Mouse (Mus musculus) right cerebral cortex, postnatal 10 days (tissue): ENCODE measurements at regions not wholly inside any gene's neighbourhood (a gene's known extent, or its start where the extent isn't known, plus 50 kb on each side); places are given as distances from the start of the nearest gene placed in this dataset.

Source experiments
- DNase-seq, 2 experiments: peaks; one replicate each; pipeline ENCODE4 v3.0.0; 2021; ENCODE audit warnings: low spot score in 2 of 2

- DNase-seq: peak; percentile 68 to 87
These were observed 77.5 kb upstream of the Tiam2 start for GRCm38 (mm10) chr17:3248875-3249274.

- no peak for DNase-seq
These were observed 77.1 kb upstream of the Tiam2 start for GRCm38 (mm10) chr17:3249320-3249719.

- peak; percentile 71 to 84 for DNase-seq
These were observed 75.2 kb upstream of the Tiam2 start for GRCm38 (mm10) chr17:3251176-3251575.

- no peak for DNase-seq
These were observed 74.4 kb upstream of the Tiam2 start for GRCm38 (mm10) chr17:3251966-3252365.

- DNase-seq: peak; percentile 75 to 79
These were observed 72.7 kb upstream of the Tiam2 start for GRCm38 (mm10) chr17:3253508-3254176.

- no peak for DNase-seq
These were observed 69.6 kb upstream of the Tiam2 start for GRCm38 (mm10) chr17:3256765-3257164.

- no peak for DNase-seq
These were observed 67.4 kb upstream of the Tiam2 start for GRCm38 (mm10) chr17:3258811-3259510.

- no peak for DNase-seq
These were observed 65.6 kb upstream of the Tiam2 start for GRCm38 (mm10) chr17:3260796-3261195.

GRCm38 (mm10) chr17:3273108-3274091 lies 53.0 kb upstream of the Tiam2 start:
- DNase-seq: peak; percentile 90 to 94

- no peak for DNase-seq
These were observed 51.7 kb upstream of the Tiam2 start for GRCm38 (mm10) chr17:3274449-3275285.
